Mouse (Mus musculus) liver, adult 2 months (tissue): ENCODE data around the gene Diexf.

Experiments used
- CTCF ChIP-seq: fragments of 200-500 bp; IDR thresholded peaks from 2 replicates; pipeline ENCODE4 v1.5.1; 2011; ENCODE audit warnings: low read depth, low read length, control low read depth
- POLR2A ChIP-seq: fragments of 200-500 bp; IDR thresholded peaks from 2 replicates; pipeline ENCODE4 v1.6.1; 2011; ENCODE audit warnings: low read length, control low read depth; ENCODE audit not compliant: insufficient read depth; ENCODE audit errors: extremely low read depth

DNA sequence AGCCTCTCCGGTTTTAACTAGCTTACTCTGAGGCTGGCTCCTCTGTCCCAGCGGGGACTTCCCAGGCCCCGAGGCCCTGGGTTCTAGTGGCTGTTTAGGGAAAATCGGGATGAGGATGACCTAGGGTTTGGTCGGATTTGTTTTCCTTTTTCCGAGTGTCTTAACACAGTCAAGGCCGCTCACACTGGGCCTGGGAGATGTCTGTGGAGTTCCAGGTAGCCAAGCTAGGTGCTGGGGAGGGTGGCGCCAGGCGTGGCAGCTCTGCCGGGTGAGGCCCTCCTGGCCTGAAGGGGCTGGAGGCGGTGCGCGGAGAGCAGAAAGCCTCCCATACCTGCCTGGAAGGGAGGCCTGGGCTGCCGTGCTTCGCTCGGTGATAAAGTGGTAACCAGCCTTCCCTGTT, 23.5 kb upstream of the Diexf start:
- no peak for TF ChIP-seq POLR2A
- TF ChIP-seq CTCF: no peak
